Mouse (Mus musculus) neural tube, embryonic 14.5 days (tissue): Measurements from ENCODE around the gene Arsb. TPM values are rescaled to one million over a fixed set of nuclear protein-coding genes. Genes with fewer than 3 reads are reported as not detected.

Experiments
- ATAC-seq: fragments of 200-750 bp; cut with Nextera tagmentation; 2 replicates; pipeline ENCODE4 v1.8.0; 2017; ENCODE audit warnings: low read depth, mild to moderate bottlenecking, moderate TSS enrichment, moderate library complexity
- H3K27ac ChIP-seq: fragments of 300-500 bp; sonication (generic); 2 replicates; pipeline ENCODE4 v1.5.1; 2014; ENCODE audit warnings: low read depth, mild to moderate bottlenecking, control low read depth, low read length, moderate library complexity, mixed read lengths
- H3K27me3 ChIP-seq: fragments of 300-500 bp; sonication (generic); 2 replicates; pipeline ENCODE4 v1.6.1; 2014; ENCODE audit warnings: low read length; ENCODE audit not compliant: control insufficient read depth, insufficient read depth
- H3K36me3 ChIP-seq: fragments of 300-500 bp; sonication (generic); 2 replicates; pipeline ENCODE4 v1.6.1; 2014; ENCODE audit warnings: low read length, mixed read lengths; ENCODE audit not compliant: control insufficient read depth, insufficient read depth
- H3K4me1 ChIP-seq: fragments of 300-500 bp; sonication (generic); 2 replicates; pipeline ENCODE4 v1.6.1; 2014; ENCODE audit warnings: low read length; ENCODE audit not compliant: control insufficient read depth, insufficient read depth
- H3K4me2 ChIP-seq: fragments of 300-500 bp; sonication (generic); 2 replicates; pipeline ENCODE4 v1.6.1; 2014; ENCODE audit warnings: mild to moderate bottlenecking, low read depth, low read length, control low read depth
- H3K4me3 ChIP-seq: fragments of 300-500 bp; sonication (generic); 2 replicates; pipeline ENCODE4 v1.5.1; 2014; ENCODE audit warnings: low read depth, low read length, control low read depth, mixed read lengths
- H3K9ac ChIP-seq: fragments of 300-500 bp; sonication (generic); replicated peaks from 2 replicates; pipeline ENCODE4 v1.6.1; 2014; ENCODE audit warnings: low read depth, mild to moderate bottlenecking, control low read depth, low read length, mixed read lengths
- H3K9me3 ChIP-seq: fragments of 300-500 bp; sonication (generic); 2 replicates; pipeline ENCODE4 v1.6.1; 2016; ENCODE audit warnings: low read length; ENCODE audit not compliant: control insufficient read depth
- WGBS: fragments of 180-500 bp; shearing (Covaris S2); extraction: QIAGEN DNeasy Blood & Tissue Kit; methylation state at CpG from one replicate; pipeline ENCODE4 v1.1.7; 2014; 5-methylcytosine and 5-hydroxymethylcytosine counted together
- polyA plus RNA-seq: library from polyadenylated mRNA; unstranded; fragments of >200 nt; fragmentation: Nextera tagmentation; extraction: Ambion mirVana; gene quantifications from 2 replicates; pipeline ENCODE4 v1.2.1, GENCODE M21; 2014

The Arsb gene
- polyA plus RNA-seq, 1 experiment from 2014 or later = 11.3 TPM

- no peaks in the 10 kb centered on the region for H3K27me3 ChIP-seq
- no peak overlapping the region for H3K4me2 ChIP-seq
- H3K9ac ChIP-seq = no peak overlapping the region
- H3K9me3 ChIP-seq = no peaks in the 10 kb centered on the region; the same call in 1 of the 2 replicates
- no peak for ATAC-seq
- no peaks in the 10 kb centered on the region for H3K4me1 ChIP-seq
- H3K27ac ChIP-seq = no peak overlapping the region
- no peak overlapping the region for H3K4me3 ChIP-seq
- no peaks in the 10 kb centered on the region for H3K36me3 ChIP-seq
- WGBS = 61% methylated on average over 8 of the region's 8 CpGs
Observed at GRCm38 (mm10) chr13:93864066-93864740, 92.8 kb downstream of the Arsb start.

GRCm38 (mm10) chr13:93866638-93867037, 95.2 kb downstream of the Arsb start:
- ATAC-seq = no peak
- H3K4me2 ChIP-seq = no peak overlapping the region
- H3K4me3 ChIP-seq = no peak overlapping the region
- no peaks in the 10 kb centered on the region for H3K36me3 ChIP-seq
- WGBS = 78% methylated on average over 5 of the region's 5 CpGs
- no peak overlapping the region for H3K27ac ChIP-seq
- no peaks in the 10 kb centered on the region for H3K27me3 ChIP-seq
- H3K9me3 ChIP-seq = no peaks in the 10 kb centered on the region; the same call in 1 of the 2 replicates
- no peaks in the 10 kb centered on the region for H3K4me1 ChIP-seq
- no peak overlapping the region for H3K9ac ChIP-seq

DNA sequence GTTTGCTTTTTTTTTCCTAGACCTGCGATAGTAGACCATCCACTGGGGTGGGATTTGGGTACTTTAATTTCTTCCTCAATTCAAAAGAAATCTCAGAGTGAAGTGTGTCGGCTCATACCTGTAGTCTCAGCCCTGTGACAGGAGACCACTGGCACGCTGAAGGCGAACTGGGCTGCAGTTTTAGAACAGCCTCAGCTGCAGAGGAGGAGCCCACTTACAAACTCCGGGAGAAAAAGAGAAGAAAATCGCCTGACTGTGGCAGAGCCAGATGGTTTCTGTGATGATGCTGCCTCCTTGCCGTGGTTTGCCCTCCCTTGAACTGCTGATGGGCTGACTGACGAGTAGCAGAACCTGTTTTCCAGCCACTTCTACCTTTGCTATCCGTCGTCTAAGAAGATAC, 100.3 kb downstream of the Arsb start:
- H3K9ac ChIP-seq = no peak overlapping the region
- H3K4me2 ChIP-seq = no peak overlapping the region

DNA sequence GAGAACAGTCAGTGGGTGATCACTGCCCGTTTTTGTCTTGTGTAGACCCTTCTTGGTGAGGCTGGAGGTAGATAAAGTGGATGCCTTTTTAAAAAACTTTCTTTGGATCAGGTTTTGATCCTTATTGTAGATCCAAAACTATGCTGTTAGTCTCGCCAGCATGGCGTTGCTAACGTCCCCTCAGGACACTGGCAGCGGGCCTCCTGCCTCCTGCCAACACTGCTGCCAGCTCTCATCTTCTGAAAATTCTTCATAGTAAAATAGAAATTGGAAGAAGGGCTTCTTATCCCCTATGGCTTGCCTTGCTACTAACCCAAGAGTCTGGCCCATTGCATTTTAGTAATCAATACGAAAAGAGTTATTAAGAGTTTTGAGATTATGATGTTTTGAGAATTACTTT, 101.2 kb downstream of the Arsb start:
- Histone ChIP-seq H3K9ac (no peak overlapping the region), H3K27ac (no peak overlapping the region), H3K9me3 (no peaks in the 10 kb centered on the region; the same call in 1 of the 2 replicates), H3K27me3 (no peaks in the 10 kb centered on the region), H3K4me1 (no peaks in the 10 kb centered on the region), H3K4me3 (no peak overlapping the region), H3K36me3 (no peaks in the 10 kb centered on the region), H3K4me2 (no peak overlapping the region)
- ATAC-seq = no peak
- 91% methylated on average over 6 of the region's 6 CpGs for whole genome bisulfite sequencing

More for the DNA sequence above, 100.3 kb downstream of the Arsb start:
- H3K27me3 ChIP-seq = no peaks in the 10 kb centered on the region
- H3K4me3 ChIP-seq = no peak overlapping the region
- no peak for ATAC-seq
- no peaks in the 10 kb centered on the region for H3K4me1 ChIP-seq
- H3K9me3 ChIP-seq = no peaks in the 10 kb centered on the region; the same call in 1 of the 2 replicates
- H3K27ac ChIP-seq = no peak overlapping the region
- WGBS = 88% methylated on average over 10 of the region's 10 CpGs
- no peaks in the 10 kb centered on the region for H3K36me3 ChIP-seq

GRCm38 (mm10) chr13:93877924-93878323, 106.5 kb downstream of the Arsb start:
- Histone ChIP-seq H3K4me3 (no peak overlapping the region), H3K9ac (no peak overlapping the region), H3K4me2 (no peak overlapping the region), H3K27me3 (no peaks in the 10 kb centered on the region), H3K27ac (no peak overlapping the region), H3K36me3 (no peaks in the 10 kb centered on the region), H3K4me1 (no peaks in the 10 kb centered on the region), H3K9me3 (no peaks in the 10 kb centered on the region)
- ATAC-seq = no peak
- 85% methylated on average over 2 of the region's 2 CpGs for WGBS

- H3K27me3 ChIP-seq = no peaks in the 10 kb centered on the region
- H3K4me1 ChIP-seq = no peaks in the 10 kb centered on the region
- no peak overlapping the region for H3K27ac ChIP-seq
- WGBS = 86% methylated on average over 5 of the region's 5 CpGs
- H3K4me3 ChIP-seq = no peak overlapping the region
- H3K4me2 ChIP-seq = no peak overlapping the region
- H3K9me3 ChIP-seq = no peaks in the 10 kb centered on the region
- H3K36me3 ChIP-seq = no peaks in the 10 kb centered on the region
- no peak for ATAC-seq
- H3K9ac ChIP-seq = no peak overlapping the region
Observed at GRCm38 (mm10) chr13:93879426-93879825, 108.0 kb downstream of the Arsb start.

GRCm38 (mm10) chr13:93882132-93882531, 110.7 kb downstream of the Arsb start:
- 77% methylated on average over 3 of the region's 3 CpGs for WGBS
- Histone ChIP-seq H3K4me3 (no peak overlapping the region), H3K4me1 (no peaks in the 10 kb centered on the region), H3K27ac (no peak overlapping the region), H3K9ac (no peak overlapping the region), H3K9me3 (no peaks in the 10 kb centered on the region), H3K36me3 (no peaks in the 10 kb centered on the region), H3K27me3 (no peaks in the 10 kb centered on the region), H3K4me2 (no peak overlapping the region)
- ATAC-seq = no peak

DNA sequence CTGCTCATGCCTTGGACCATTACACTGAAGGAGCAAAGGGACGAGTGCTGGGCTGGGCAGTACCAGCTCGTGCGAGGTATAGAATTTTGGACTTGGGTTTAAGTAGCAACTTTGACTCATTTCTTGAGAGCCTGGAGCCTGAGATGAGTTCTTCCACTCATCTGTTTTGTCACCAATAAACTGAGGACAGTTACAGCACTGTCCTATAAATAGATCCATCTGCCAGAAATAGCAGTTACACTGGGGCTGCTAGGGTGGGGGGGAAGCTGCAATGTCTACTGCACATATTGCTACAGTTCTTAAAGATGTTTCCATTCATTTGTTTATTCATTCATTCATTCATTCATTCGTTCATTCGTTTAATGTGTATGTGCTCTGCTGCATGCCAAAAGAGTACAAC, 115.6 kb downstream of the Arsb start:
- 95% methylated on average over 5 of the region's 5 CpGs for WGBS
- no peak for ATAC-seq
- no peaks in the 10 kb centered on the region for H3K9me3 ChIP-seq

GRCm38 (mm10) chr13:93888196-93888595, 116.8 kb downstream of the Arsb start:
- Histone ChIP-seq H3K36me3 (no peaks in the 10 kb centered on the region), H3K4me3 (no peak overlapping the region), H3K27me3 (no peaks in the 10 kb centered on the region), H3K9me3 (no peaks in the 10 kb centered on the region), H3K9ac (no peak overlapping the region), H3K4me1 (no peaks in the 10 kb centered on the region), H3K27ac (no peak overlapping the region), H3K4me2 (no peak overlapping the region)
- 95% methylated on average over 2 of the region's 2 CpGs for WGBS
- ATAC-seq = no peak; the same call in 1 of the 2 replicates

More for the DNA sequence above, 115.6 kb downstream of the Arsb start:
- no peak overlapping the region for H3K4me3 ChIP-seq
- H3K27me3 ChIP-seq = no peaks in the 10 kb centered on the region
- H3K9ac ChIP-seq = no peak overlapping the region
- no peak overlapping the region for H3K4me2 ChIP-seq
- H3K36me3 ChIP-seq = no peaks in the 10 kb centered on the region
- H3K27ac ChIP-seq = no peak overlapping the region
- no peaks in the 10 kb centered on the region for H3K4me1 ChIP-seq
